Mouse (Mus musculus) limb, embryonic 13.5 days (tissue): ENCODE measurements around the gene 4921530L21Rik. TPM values are rescaled to one million over a fixed set of nuclear protein-coding genes. Genes with fewer than 3 reads are reported as not detected.

ENCODE experiments used
- ATAC-seq: fragments of 200-750 bp; cut with Nextera tagmentation; 2 replicates; pipeline ENCODE4 v1.8.0; 2017; ENCODE audit warnings: low read depth, moderate number of reproducible peaks, moderate TSS enrichment; ENCODE audit not compliant: low FRiP score
- H3K27ac ChIP-seq: fragments of 300-500 bp; sonication (generic); 2 replicates; pipeline ENCODE4 v1.5.1; 2015; ENCODE audit warnings: inconsistent platforms, mild to moderate bottlenecking, moderate library complexity
- H3K27me3 ChIP-seq: fragments of 300-500 bp; sonication (generic); 2 replicates; pipeline ENCODE4 v1.6.1; 2015; ENCODE audit warnings: mild to moderate bottlenecking, inconsistent platforms
- H3K36me3 ChIP-seq: fragments of 300-500 bp; sonication (generic); 2 replicates; pipeline ENCODE4 v1.6.1; 2015; ENCODE audit warnings: inconsistent platforms, mild to moderate bottlenecking, moderate library complexity
- H3K4me1 ChIP-seq: fragments of 300-500 bp; sonication (generic); 2 replicates; pipeline ENCODE4 v1.6.1; 2015; ENCODE audit warnings: inconsistent platforms
- H3K4me2 ChIP-seq: fragments of 300-500 bp; sonication (generic); replicated peaks from 2 replicates; pipeline ENCODE4 v1.6.1; 2015; ENCODE audit warnings: inconsistent platforms, mild to moderate bottlenecking, moderate library complexity
- H3K4me3 ChIP-seq: fragments of 300-500 bp; sonication (generic); 2 replicates; pipeline ENCODE4 v1.5.1; 2015; ENCODE audit warnings: moderate library complexity, mild to moderate bottlenecking, inconsistent platforms
- H3K9ac ChIP-seq: fragments of 300-500 bp; sonication (generic); 2 replicates; pipeline ENCODE4 v1.6.1; 2015; ENCODE audit warnings: mild to moderate bottlenecking, inconsistent platforms
- H3K9me3 ChIP-seq: fragments of 300-500 bp; sonication (generic); 2 replicates; pipeline ENCODE4 v1.6.1; 2016; ENCODE audit warnings: inconsistent platforms
- WGBS: fragments of 180-500 bp; shearing (Covaris S2); methylation state at CpG from one replicate; pipeline ENCODE4 v1.1.7; 2015; 5-methylcytosine and 5-hydroxymethylcytosine counted together
- polyA plus RNA-seq: library from polyadenylated mRNA; unstranded; fragments of >200 nt; fragmentation: Nextera tagmentation; extraction: Ambion mirVana; gene quantifications from 2 replicates; pipeline ENCODE4 v1.2.1, GENCODE M21; 2015

The 4921530L21Rik gene
- polyA plus RNA-seq, 1 experiment from 2014 or later, result not detected

DNA sequence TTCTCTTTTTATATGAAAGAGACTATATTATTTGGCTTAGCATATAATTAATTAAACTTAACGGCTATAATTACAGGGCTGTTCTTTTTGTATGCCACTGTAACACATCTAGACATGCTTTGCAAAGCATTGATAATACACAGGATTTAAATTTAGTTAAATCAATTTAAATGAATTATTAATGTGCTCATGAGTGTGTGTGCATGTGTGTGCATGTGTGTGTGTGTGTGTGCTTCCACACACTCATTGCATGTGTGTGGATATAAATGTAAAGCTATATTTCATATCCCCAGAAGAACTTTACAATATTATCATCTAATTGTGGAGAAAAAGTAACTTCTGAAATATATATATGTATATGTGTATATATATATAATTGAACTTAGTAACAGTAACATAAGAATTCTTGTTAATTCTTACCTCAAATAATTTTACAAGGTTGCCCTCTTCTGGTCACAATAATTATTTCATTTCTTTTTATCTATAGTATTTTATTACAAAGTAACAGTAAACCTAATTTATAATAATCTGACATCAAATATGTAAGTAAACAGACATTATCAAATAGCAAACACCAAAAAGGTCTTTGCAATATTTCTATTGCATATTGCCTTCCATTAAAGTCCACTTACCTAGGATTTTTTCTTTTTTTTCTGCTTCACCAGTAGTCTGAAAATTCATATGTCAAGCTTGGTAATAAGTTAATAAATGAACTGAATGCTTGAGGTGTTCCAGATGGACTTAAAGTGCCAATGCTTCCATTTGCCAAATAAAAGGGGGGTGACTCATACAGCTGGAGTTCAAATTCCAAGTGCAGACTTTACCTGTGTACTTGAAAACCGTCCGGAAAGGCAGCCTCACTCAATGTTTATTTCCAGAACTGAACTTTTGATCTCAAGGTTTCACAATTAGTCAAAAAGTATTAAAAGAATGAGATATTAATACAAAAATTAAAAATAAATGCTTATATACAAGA is 47.0 kb downstream of the 4921530L21Rik start:
- Histone ChIP-seq H3K9ac (no peak overlapping the region), H3K9me3 (no peaks in the 10 kb centered on the region), H3K27ac (no peak overlapping the region), H3K4me2 (no peak overlapping the region), H3K27me3 (no peaks in the 10 kb centered on the region), H3K36me3 (no peaks in the 10 kb centered on the region), H3K4me3 (no peak overlapping the region), H3K4me1 (no peaks in the 10 kb centered on the region)
- no peak for ATAC-seq
- 66% methylated on average over 3 of the region's 3 CpGs for WGBS
